Mouse (Mus musculus) embryonic fibroblast, embryonic 13.5 days (primary cell): ENCODE measurements at regions not wholly inside any gene's neighbourhood (a gene's known extent, or its start where the extent isn't known, plus 50 kb on each side); places are given as distances from the start of the nearest gene placed in this dataset.

Experiments
- CTCF ChIP-seq: IDR thresholded peaks from 2 replicates; pipeline ENCODE4 v1.5.1; 2011; ENCODE audit warnings: mild to moderate bottlenecking, control low read depth, low read length, moderate library complexity, borderline replicate concordance; ENCODE audit not compliant: insufficient read depth
- POLR2A ChIP-seq: IDR thresholded peaks from 2 replicates; pipeline ENCODE4 v1.6.1; 2011; ENCODE audit warnings: low read depth, mild to moderate bottlenecking, control low read depth, low read length, moderate library complexity

DNA sequence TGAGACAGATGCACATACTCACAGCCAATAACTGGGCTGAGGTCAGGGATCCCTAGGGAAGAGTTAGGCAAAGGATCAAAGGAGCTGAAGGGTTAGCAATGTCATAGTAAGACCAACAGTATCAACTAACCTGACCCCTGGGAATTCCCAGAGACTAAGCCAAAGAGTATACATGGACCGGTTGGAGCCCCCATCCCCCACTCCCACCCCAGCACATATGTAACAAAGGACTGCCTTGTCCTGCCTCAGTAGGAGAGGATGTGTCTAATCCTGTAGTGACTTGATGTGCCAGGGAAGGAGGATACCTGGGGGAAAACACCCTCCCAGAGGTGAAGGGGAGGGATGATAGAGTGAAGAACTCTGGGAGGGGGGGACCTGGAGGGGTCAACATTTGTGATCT lies 119.4 kb upstream of the Gimd1 start:
- TF ChIP-seq CTCF (no peak), POLR2A (no peak)
